Mouse (Mus musculus) adrenal gland, postnatal 10 days (tissue): ENCODE data around the gene Armc7. TPM values are rescaled to one million over a fixed set of nuclear protein-coding genes. Genes with fewer than 3 reads are reported as not detected.

Experiments
- DNase-seq: peaks from one replicate; pipeline ENCODE4 v3.0.0; 2021; ENCODE audit warnings: mixed read lengths
- long read RNA-seq, 2 experiments: library from polyadenylated mRNA; stranded (forward); transcript quantifications; one replicate each; pipeline ENCODE4 v2.0.0; 2021
- total RNA-seq, 2 experiments: library from RNA; stranded (reverse); gene quantifications; 2 replicates each; pipeline ENCODE4 v1.2.3; 2021

Armc7 gene
- total RNA-seq: 1 to 10 TPM; 5.8 to 7.9 TPM
- long read RNA-seq, experiment 1, partial matches to known transcripts: 3 of 9 reads
- long read RNA-seq, experiment 1, other reads (novel, unspliced or antisense): 2 of 9 reads
- long read RNA-seq, experiment 2, partial matches to known transcripts: 0 of 3 reads
- long read RNA-seq, experiment 2, other reads (novel, unspliced or antisense): 0 of 3 reads

- peak; percentile 97 for DNase-seq
These were observed at the start of gene Armc7 for GRCm38 (mm10) chr11:115475025-115475757. Gene Armc7, plus strand, starts transcription at chr11:115475667.

GRCm38 (mm10) chr11:115425671-115426070 lies 49.8 kb upstream of the Armc7 start:
- no peak for DNase-seq

- peak; percentile 80 for DNase-seq
These were observed 47.8 kb upstream of the Armc7 start for GRCm38 (mm10) chr11:115427482-115428331.

- DNase-seq: no peak
These were observed 46.2 kb upstream of the Armc7 start for GRCm38 (mm10) chr11:115429307-115429706.

- DNase-seq: no peak
These were observed 44.9 kb upstream of the Armc7 start for GRCm38 (mm10) chr11:115430561-115430960.

- no peak for DNase-seq
These were observed 42.7 kb upstream of the Armc7 start for GRCm38 (mm10) chr11:115432814-115433213.

- DNase-seq: no peak
These were observed 42.1 kb upstream of the Armc7 start for GRCm38 (mm10) chr11:115433342-115433741.

- no peak for DNase-seq
These were observed 39.7 kb upstream of the Armc7 start for GRCm38 (mm10) chr11:115435596-115436337.

GRCm38 (mm10) chr11:115437571-115438122 lies 37.8 kb upstream of the Armc7 start:
- no peak for DNase-seq

- DNase-seq: no peak
These were observed 36.1 kb upstream of the Armc7 start for GRCm38 (mm10) chr11:115439326-115439725.

GRCm38 (mm10) chr11:115439906-115440595 lies 35.4 kb upstream of the Armc7 start, which contains the start of gene Trim80:
Gene Trim80, plus strand, starts transcription at chr11:115440545.
- no peak for DNase-seq

- no peak for DNase-seq
These were observed 34.0 kb upstream of the Armc7 start for GRCm38 (mm10) chr11:115441417-115441816.

GRCm38 (mm10) chr11:115446906-115447305 lies 28.6 kb upstream of the Armc7 start:
- peak; percentile 69 for DNase-seq

- no peak for DNase-seq
These were observed 28.1 kb upstream of the Armc7 start for GRCm38 (mm10) chr11:115447321-115447885.

GRCm38 (mm10) chr11:115448075-115448474 lies 27.4 kb upstream of the Armc7 start:
- DNase-seq: no peak

- no peak for DNase-seq
These were observed 26.5 kb upstream of the Armc7 start for GRCm38 (mm10) chr11:115448998-115449397.

- no peak for DNase-seq
These were observed 25.3 kb upstream of the Armc7 start for GRCm38 (mm10) chr11:115450176-115450575.

- DNase-seq: no peak
These were observed 23.7 kb upstream of the Armc7 start for GRCm38 (mm10) chr11:115451781-115452241.

- DNase-seq: no peak
These were observed 23.1 kb upstream of the Armc7 start for GRCm38 (mm10) chr11:115452281-115452860.

- DNase-seq: no peak
These were observed 22.2 kb upstream of the Armc7 start for GRCm38 (mm10) chr11:115453306-115453705.
